Mouse (Mus musculus) monocyte, adult 2 months (primary cell): Measurements from ENCODE around the gene Krtap6-1.
"Not testable (repeated sequence)": the region's sequence is repeated elsewhere in the genome, so short reads cannot be mapped to it uniquely, and the experiment has no call there.

Experiments
- DNase-seq, 2 experiments: peaks; one replicate each; pipeline ENCODE4 v3.0.0; 2022; ENCODE audit warnings: low spot score in 2 of 2, low read depth in 1 of 2

Krtap6-1 gene

DNA sequence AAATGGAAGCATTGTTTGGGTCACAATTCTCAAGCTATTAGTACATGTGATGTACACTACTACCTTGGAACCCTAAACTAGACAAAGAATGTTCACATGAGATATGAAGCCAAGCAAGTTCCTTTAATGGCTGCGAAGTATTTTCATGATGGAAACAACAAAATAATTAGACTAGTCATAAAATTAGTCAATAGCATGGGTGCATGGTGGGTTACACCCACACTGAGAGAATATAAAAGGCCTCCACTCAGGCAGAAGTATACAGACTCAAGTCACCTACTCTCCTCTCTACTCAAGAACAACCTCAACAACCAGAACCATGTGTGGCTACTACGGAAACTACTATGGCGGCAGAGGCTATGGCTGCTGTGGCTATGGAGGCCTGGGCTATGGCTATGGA is at the start of gene Krtap6-1:
Krtap6-1 (plus strand) TSS at position 301 of the 400 bp plus-strand sequence.
- not testable (repeated sequence) for DNase-seq

DNA sequence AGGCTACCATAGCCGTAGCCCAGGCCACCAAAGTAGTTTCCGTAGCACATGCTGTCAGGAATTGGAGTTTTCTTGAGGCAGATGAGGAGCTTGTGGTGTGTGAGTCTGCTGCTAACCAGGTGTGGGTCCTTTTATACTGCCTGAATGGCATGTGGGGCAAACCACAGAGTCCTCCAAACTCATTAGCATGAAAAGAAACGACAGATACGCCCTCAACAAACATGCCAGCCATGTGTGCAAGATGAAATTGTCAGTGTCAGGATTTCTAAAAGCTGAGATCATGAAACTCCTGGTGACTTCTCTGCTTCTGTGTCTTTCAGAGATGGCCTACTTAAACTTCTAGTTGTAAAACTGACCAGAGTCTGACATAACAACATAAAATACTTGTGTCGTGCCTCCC is 20.8 kb upstream of the Krtap6-1 start, which contains the start of gene Krtap22-2:
Krtap22-2 (minus strand) TSS at position 101 of the 400 bp plus-strand sequence.
- no peak for DNase-seq

DNA sequence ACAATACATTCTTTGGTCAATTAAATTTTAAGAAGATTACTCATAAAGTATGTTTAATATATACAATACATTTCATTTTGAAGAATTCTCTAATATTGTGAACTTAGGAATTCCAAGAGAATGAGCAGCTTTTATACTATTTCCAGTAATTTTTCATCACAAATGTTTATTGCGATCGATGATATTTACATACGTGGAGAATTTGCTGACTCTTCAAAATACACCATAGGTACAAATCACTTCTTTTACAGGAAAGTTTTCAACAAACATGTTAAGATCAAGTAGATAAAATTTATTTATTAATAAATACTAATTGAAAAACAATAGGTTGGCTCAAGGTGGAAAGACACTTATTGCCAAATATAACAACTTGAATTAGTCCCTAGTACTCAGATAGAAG is 17.5 kb upstream of the Krtap6-1 start:
- no peak for DNase-seq

DNA sequence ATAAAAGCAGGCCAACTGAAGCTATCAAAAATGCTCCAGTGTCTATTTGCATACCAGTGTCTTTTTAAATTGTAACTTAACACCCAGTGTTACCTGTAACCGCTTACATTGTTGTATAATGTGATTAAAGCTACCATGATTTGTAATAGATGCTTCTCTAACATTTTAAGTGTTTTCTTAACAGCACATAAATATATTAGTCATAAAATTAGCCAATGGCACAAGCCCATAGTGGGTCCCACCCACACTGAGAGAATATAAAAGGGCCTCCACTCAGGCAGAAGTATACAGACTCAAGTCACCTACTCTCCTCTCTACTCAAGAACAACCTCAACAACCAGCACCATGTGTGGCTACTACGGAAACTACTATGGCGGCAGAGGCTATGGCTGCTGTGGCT is 16.5 kb upstream of the Krtap6-1 start, which contains the start of gene Gm10229:
Gm10229 (plus strand) TSS at position 301 of the 400 bp plus-strand sequence.
- not testable (repeated sequence) for DNase-seq

DNA sequence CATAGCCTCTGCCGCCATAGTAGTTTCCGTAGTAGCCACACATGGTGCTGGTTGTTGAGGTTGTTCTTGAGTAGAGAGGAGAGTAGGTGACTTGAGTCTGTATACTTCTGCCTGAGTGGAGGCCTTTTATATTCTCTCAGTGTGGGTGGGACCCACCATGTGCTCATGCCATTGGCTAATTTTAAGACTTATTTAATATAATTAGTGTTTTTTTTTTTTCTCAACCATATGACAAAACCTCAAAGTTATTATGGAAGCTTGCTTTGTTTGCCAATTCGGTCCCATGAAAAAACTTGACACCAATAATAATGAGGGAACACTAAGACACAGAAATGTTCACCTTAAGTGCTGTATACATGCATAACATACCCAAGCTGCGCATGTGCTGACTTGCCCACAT is 9.9 kb downstream of the Krtap6-1 start, which contains the start of gene Gm10228:
Gm10228 (minus strand) TSS at position 101 of the 400 bp plus-strand sequence.
- DNase-seq, result not testable (repeated sequence)

DNA sequence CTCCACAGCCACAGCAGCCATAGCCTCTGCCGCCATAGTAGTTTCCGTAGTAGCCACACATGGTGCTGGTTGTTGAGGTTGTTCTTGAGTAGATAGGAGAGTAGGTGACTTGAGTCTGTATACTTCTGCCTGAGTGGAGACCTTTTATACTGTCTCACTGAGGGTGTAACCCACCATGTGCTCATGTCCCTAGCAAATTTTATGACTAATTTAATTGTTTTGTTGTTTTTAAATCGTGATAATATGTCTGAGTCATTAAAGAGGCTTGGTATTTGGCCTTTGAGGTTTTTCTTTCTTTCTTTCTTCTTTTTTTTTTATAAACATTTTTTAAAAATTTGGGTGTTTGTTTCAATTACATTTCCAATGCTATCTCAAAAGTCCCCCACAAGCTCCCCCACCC is 16.3 kb downstream of the Krtap6-1 start, which contains the start of gene Krtap6-5:
Krtap6-5 (minus strand) TSS at position 101 of the 400 bp plus-strand sequence.
- DNase-seq, result no peak

DNA sequence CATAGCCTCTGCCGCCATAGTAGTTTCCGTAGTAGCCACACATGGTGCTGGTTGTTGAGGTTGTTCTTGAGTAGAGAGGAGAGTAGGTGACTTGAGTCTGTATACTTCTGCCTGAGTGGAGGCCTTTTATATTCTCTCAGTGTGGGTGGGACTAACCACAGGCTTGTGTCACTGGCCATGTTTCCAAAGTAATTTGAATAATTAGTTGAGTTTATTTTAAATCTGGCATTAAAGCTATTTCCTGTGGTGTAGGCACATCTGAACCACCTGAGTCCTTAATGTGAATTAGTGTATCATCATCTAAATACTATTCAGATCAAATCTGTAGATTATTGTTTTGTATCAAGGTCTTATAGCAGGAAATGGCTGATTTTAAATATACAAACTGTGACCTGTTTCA is 32.4 kb downstream of the Krtap6-1 start, which contains the start of gene 1110025L11Rik:
1110025L11Rik (minus strand) TSS at position 101 of the 400 bp plus-strand sequence.
- not testable (repeated sequence) for DNase-seq

DNA sequence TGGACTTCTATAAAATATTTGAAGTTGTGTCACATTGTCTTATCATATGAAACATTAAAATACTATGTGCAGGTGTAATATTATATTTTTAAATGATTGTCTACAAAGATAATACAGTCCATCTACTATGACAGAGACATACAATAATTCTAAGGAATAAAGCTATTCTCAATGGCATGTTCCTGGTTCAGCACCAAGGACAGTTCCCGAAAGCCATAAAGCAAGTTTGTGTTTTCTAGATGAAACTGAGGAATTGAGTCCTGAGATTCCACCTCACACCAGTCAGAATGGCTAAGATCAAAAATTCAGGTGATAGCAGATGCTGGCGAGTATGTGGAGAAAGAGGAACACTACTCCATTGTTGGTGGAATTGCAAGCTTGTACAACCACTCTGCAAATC is 39.5 kb downstream of the Krtap6-1 start:
- DNase-seq, result not testable (repeated sequence)
